Mouse (Mus musculus) bone marrow, adult 2 months (tissue): Measurements from ENCODE around the gene Cad.

ENCODE experiments used
- CTCF ChIP-seq: fragments of 200-500 bp; IDR thresholded peaks from 2 replicates; pipeline ENCODE4 v1.5.1; 2011; ENCODE audit warnings: low read length, control low read depth; ENCODE audit not compliant: control insufficient read depth, insufficient read depth
- POLR2A ChIP-seq: fragments of 200-500 bp; IDR thresholded peaks from 2 replicates; pipeline ENCODE4 v1.6.1; 2011; ENCODE audit warnings: low read depth, mild to moderate bottlenecking, control low read depth, low read length, borderline replicate concordance; ENCODE audit not compliant: control insufficient read depth

DNA sequence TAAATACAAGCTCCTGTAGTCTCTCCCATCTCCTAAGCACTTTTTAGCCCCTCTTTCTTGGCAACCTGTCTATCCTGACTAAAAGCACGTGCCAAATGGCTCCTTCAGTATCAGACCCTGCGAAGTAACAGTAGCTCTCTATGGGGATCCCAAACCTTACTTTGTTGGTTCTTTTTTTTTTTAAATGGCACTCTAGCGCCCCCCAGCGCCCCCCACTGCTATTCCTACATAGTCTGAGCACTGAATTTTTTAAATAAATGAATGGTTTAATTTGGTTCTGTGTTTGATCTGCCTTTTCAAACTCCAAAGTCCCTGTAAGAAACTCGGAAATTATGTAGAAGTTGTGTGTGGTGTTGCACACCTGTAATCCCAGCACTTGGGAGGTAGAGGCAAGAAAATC lies 71.5 kb downstream of the Cad start:
- TF ChIP-seq CTCF (no peak), POLR2A (no peak)
